Mouse (Mus musculus) neural tube, embryonic 11.5 days (tissue): ENCODE data around the gene Sfxn5. TPM values are rescaled to one million over a fixed set of nuclear protein-coding genes. Genes with fewer than 3 reads are reported as not detected.

Source experiments
- ATAC-seq: fragments of 200-750 bp; cut with Nextera tagmentation; 2 replicates; pipeline ENCODE4 v1.8.0; 2017; ENCODE audit warnings: moderate number of reproducible peaks, mild to moderate bottlenecking, moderate TSS enrichment, moderate library complexity; ENCODE audit not compliant: insufficient read depth, low FRiP score, low TSS enrichment
- DNase-seq: peaks from one replicate; pipeline ENCODE4 v3.0.0-alpha.2; 2015; ENCODE audit warnings: low spot score
- H3K27ac ChIP-seq: fragments of 300-500 bp; sonication (generic); 2 replicates; pipeline ENCODE4 v1.5.1; 2014; ENCODE audit warnings: low read depth, mild to moderate bottlenecking, low read length
- H3K27me3 ChIP-seq: fragments of 300-500 bp; sonication (generic); 2 replicates; pipeline ENCODE4 v1.6.1; 2014; ENCODE audit warnings: mild to moderate bottlenecking, low read length, mixed read lengths; ENCODE audit not compliant: control insufficient read depth, insufficient read depth
- H3K36me3 ChIP-seq: fragments of 300-500 bp; sonication (generic); 2 replicates; pipeline ENCODE4 v1.6.1; 2014; ENCODE audit warnings: mild to moderate bottlenecking, low read length, moderate library complexity, mixed read lengths; ENCODE audit not compliant: control insufficient read depth, insufficient read depth
- H3K4me1 ChIP-seq: fragments of 300-500 bp; sonication (generic); 2 replicates; pipeline ENCODE4 v1.6.1; 2014; ENCODE audit warnings: low read length, mixed read lengths; ENCODE audit not compliant: control insufficient read depth, insufficient read depth
- H3K4me2 ChIP-seq: fragments of 300-500 bp; sonication (generic); 2 replicates; pipeline ENCODE4 v1.6.1; 2014; ENCODE audit warnings: low read depth, mild to moderate bottlenecking, moderate library complexity
- H3K4me3 ChIP-seq: fragments of 300-500 bp; sonication (generic); 2 replicates; pipeline ENCODE4 v1.5.1; 2014; ENCODE audit warnings: low read depth, low read length
- H3K9ac ChIP-seq: fragments of 300-500 bp; sonication (generic); 2 replicates; pipeline ENCODE4 v1.6.1; 2014; ENCODE audit warnings: mild to moderate bottlenecking, low read length
- H3K9me3 ChIP-seq: fragments of 300-500 bp; sonication (generic); 2 replicates; pipeline ENCODE4 v1.6.1; 2016; ENCODE audit warnings: low read length; ENCODE audit not compliant: control insufficient read depth
- WGBS: fragments of 180-500 bp; shearing (Covaris S2); extraction: QIAGEN DNeasy Blood & Tissue Kit; methylation state at CpG from one replicate; pipeline ENCODE4 v1.1.7; 2014; 5-methylcytosine and 5-hydroxymethylcytosine counted together
- polyA plus RNA-seq: library from polyadenylated mRNA; unstranded; fragments of >200 nt; fragmentation: Nextera tagmentation; extraction: Ambion mirVana; gene quantifications from 2 replicates; pipeline ENCODE4 v1.2.1, GENCODE M21; 2014

The Sfxn5 gene
- polyA plus RNA-seq, 1 experiment from 2014 or later = 5.5 TPM

- Histone ChIP-seq H3K27ac (no peak overlapping the region), H3K36me3 (no peaks in the 10 kb centered on the region), H3K4me2 (no peak overlapping the region), H3K4me1 (no peaks in the 10 kb centered on the region), H3K27me3 (no peaks in the 10 kb centered on the region), H3K9me3 (no peaks in the 10 kb centered on the region), H3K9ac (no peak overlapping the region), H3K4me3 (no peak overlapping the region)
- ATAC-seq (no peak), DNase-seq (no peak)
- 81% methylated on average over 1 of the region's 1 CpGs for WGBS
Observed at GRCm38 (mm10) chr6:85358877-85359276, 25.7 kb upstream of the Sfxn5 start.

DNA sequence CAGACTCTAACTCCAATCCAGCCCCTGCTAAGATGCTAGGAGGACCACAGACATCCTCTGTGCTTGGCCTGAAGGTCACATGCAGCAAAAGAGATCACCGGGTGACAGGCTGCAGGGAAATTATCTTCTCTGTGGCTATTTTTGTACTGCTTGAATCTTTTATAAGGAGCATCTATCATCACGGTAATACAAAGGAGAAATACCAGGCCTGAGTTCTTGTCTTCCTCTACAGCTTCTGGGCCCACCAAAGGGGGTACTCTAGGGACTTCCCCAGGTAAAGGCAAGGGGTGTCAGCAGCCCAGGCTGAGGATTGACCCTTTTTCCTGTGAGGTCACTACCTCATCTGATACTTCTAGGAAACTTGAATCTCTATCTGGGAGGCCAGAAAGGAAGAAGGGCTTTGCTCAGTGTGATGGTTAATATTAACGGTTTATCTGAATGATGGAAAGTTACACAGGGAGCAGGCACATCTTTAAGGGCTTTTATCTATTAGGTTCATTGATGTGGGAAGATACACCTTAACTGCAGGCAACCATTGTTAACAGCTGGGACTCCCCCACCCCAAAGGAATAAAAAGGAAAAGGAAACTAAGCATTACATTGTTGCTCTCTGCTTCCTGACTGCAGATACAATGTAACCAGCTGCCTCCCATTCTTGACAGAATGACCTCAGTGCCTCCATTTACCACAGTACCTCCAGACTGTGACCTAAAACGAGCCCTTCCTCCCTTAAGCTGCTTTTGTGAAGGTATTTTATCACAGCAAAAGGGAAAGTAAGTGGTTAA lies 23.7 kb upstream of the Sfxn5 start:
- Histone ChIP-seq H3K4me1 (no peaks in the 10 kb centered on the region), H3K27me3 (no peaks in the 10 kb centered on the region), H3K9ac (no peak overlapping the region), H3K4me3 (no peak overlapping the region), H3K27ac (no peak overlapping the region), H3K9me3 (no peaks in the 10 kb centered on the region), H3K36me3 (no peaks in the 10 kb centered on the region), H3K4me2 (no peak overlapping the region)
- 62% methylated on average over 4 of the region's 4 CpGs for WGBS
- ATAC-seq = no peak
- DNase-seq = no peak

DNA sequence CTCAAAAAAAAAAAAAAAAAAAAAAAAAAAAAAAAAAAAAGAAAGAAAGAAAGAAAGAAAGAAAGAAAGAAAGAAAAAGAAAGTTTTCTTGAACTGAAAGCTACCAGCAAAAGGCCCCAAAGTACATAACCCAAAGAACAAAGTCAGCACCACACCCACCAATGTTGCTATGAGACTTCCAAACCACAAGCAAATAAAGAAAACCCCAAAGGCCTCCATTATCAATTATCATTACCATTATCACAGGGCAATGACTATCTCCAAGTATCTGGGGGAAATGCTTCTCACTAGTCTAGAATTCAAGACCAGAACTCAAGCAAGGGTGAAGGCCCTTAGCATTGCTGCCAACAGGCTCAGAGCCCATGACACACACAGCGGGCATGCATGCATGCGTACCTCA lies 22.5 kb upstream of the Sfxn5 start:
- ATAC-seq = no peak
- Histone ChIP-seq H3K4me3 (no peak overlapping the region), H3K4me2 (no peak overlapping the region), H3K4me1 (no peaks in the 10 kb centered on the region), H3K27me3 (no peaks in the 10 kb centered on the region), H3K9me3 (no peaks in the 10 kb centered on the region), H3K9ac (no peak overlapping the region), H3K36me3 (no peaks in the 10 kb centered on the region), H3K27ac (no peak overlapping the region)
- no peak for DNase-seq
- 96% methylated on average over 2 of the region's 2 CpGs for WGBS

GRCm38 (mm10) chr6:85354709-85355108 lies 21.5 kb upstream of the Sfxn5 start:
- 78% methylated on average over 6 of the region's 6 CpGs for WGBS
- no peaks in the 10 kb centered on the region for H3K27me3 ChIP-seq
- no peak overlapping the region for H3K27ac ChIP-seq
- no peak overlapping the region for H3K9ac ChIP-seq
- no peak overlapping the region for H3K4me2 ChIP-seq
- ATAC-seq = no peak
- no peak overlapping the region for H3K4me3 ChIP-seq
- no peak for DNase-seq
- H3K36me3 ChIP-seq = no peaks in the 10 kb centered on the region
- H3K4me1 ChIP-seq = no peaks in the 10 kb centered on the region
- H3K9me3 ChIP-seq = no peaks in the 10 kb centered on the region

GRCm38 (mm10) chr6:85353706-85354105 lies 20.5 kb upstream of the Sfxn5 start:
- no peak for DNase-seq
- Histone ChIP-seq H3K27me3 (no peaks in the 10 kb centered on the region), H3K4me1 (no peaks in the 10 kb centered on the region), H3K27ac (no peak overlapping the region), H3K4me2 (no peak overlapping the region), H3K4me3 (no peak overlapping the region), H3K36me3 (no peaks in the 10 kb centered on the region), H3K9me3 (no peaks in the 10 kb centered on the region), H3K9ac (no peak overlapping the region)
- 62% methylated on average over 3 of the region's 3 CpGs for WGBS
- no peak for ATAC-seq

DNA sequence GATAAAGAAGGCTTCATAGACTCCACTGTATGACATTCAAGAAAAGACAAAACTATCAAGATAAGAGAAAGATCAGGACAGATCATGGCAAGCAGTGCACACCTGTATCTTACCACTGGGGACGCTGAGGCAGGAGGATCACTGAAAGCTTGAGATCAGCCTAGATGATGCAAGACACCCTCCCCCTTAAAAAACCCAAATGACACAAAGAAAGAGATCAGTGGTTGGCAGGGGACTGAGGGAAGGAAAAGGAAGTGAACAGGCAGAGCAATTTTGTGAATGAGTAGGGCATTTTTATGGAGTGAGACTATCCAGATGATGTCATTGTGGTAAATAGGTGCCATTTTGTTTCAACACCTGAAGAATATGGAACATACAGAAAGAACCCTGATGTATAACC lies 16.9 kb upstream of the Sfxn5 start:
- Histone ChIP-seq H3K4me1 (no peaks in the 10 kb centered on the region), H3K27ac (no peak overlapping the region), H3K9ac (no peak overlapping the region), H3K27me3 (no peaks in the 10 kb centered on the region), H3K36me3 (no peaks in the 10 kb centered on the region), H3K4me2 (no peak overlapping the region), H3K4me3 (no peak overlapping the region), H3K9me3 (no peaks in the 10 kb centered on the region)
- 80% methylated on average over 1 of the region's 1 CpGs for WGBS
- no peak for DNase-seq
- ATAC-seq = no peak

DNA sequence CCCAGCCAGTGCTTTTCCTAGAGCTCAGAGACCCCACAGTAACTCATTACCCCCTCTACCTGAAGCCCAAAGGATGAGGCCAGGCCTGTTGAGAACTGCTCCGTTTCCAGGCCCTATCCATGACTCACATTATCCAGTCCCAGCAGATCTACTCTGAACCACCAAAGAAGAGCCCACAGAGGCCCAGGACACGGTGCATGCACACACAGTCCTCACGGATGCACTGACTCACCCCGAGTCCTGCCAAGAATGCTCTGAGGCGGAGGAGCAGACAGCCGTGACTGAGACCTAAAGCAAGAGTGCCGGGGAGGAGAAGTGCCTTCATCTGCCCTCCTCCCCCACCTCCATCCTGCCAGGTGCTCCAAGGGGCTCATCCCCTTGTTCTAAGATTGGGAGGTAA lies 16.0 kb upstream of the Sfxn5 start:
- Histone ChIP-seq H3K4me1 (no peaks in the 10 kb centered on the region), H3K9me3 (no peaks in the 10 kb centered on the region), H3K9ac (no peak overlapping the region), H3K4me3 (no peak overlapping the region), H3K27ac (no peak overlapping the region), H3K27me3 (no peaks in the 10 kb centered on the region), H3K4me2 (no peak overlapping the region), H3K36me3 (no peaks in the 10 kb centered on the region)
- DNase-seq (no peak), ATAC-seq (no peak)
- WGBS = 75% methylated on average over 7 of the region's 7 CpGs

GRCm38 (mm10) chr6:85348133-85348532 lies 14.9 kb upstream of the Sfxn5 start:
- WGBS = 91% methylated on average over 11 of the region's 11 CpGs
- H3K27ac ChIP-seq = no peak overlapping the region
- H3K4me1 ChIP-seq = no peaks in the 10 kb centered on the region
- DNase-seq (no peak), ATAC-seq (no peak)
- H3K4me2 ChIP-seq = no peak overlapping the region
- H3K9me3 ChIP-seq = no peaks in the 10 kb centered on the region
- H3K4me3 ChIP-seq = no peak overlapping the region
- H3K36me3 ChIP-seq = no peaks in the 10 kb centered on the region
- H3K9ac ChIP-seq = no peak overlapping the region
- H3K27me3 ChIP-seq = no peaks in the 10 kb centered on the region

GRCm38 (mm10) chr6:85346028-85346634 lies 12.9 kb upstream of the Sfxn5 start:
- Histone ChIP-seq H3K9me3 (no peaks in the 10 kb centered on the region), H3K36me3 (no peaks in the 10 kb centered on the region), H3K27me3 (no peaks in the 10 kb centered on the region), H3K4me1 (no peaks in the 10 kb centered on the region), H3K9ac (no peak overlapping the region), H3K27ac (no peak overlapping the region), H3K4me2 (no peak overlapping the region), H3K4me3 (no peak overlapping the region)
- 45% methylated on average over 6 of the region's 6 CpGs for WGBS
- DNase-seq (peak; percentile 86), ATAC-seq (peak; percentile 53; the same call in 1 of the 2 replicates)
